Mouse (Mus musculus) kidney, postnatal 36 days (tissue): ENCODE data around the gene Gm3264.
"Not testable (repeated sequence)": the region's sequence is repeated elsewhere in the genome, so short reads cannot be mapped to it uniquely, and the experiment has no call there.

Source experiments
- DNase-seq, 2 experiments: peaks; one replicate each; pipeline ENCODE4 v3.0.0; 2021 to 2022; ENCODE audit warnings: mixed read lengths in 2 of 2

Gm3264 gene

GRCm38 (mm10) chr14:4855299-4855980, at the start of gene Gm3264:
Gene Gm3264, plus strand, starts transcription at chr14:4855576.
- DNase-seq: peak in 1 of 2 experiments; percentile 2

GRCm38 (mm10) chr14:4806421-4806820, 49.0 kb upstream of the Gm3264 start:
- DNase-seq: not testable (repeated sequence)

- DNase-seq: not testable (repeated sequence)
Measured at GRCm38 (mm10) chr14:4821950-4822349, 33.4 kb upstream of the Gm3264 start.

- DNase-seq: not testable (repeated sequence)
Measured at GRCm38 (mm10) chr14:4837806-4838205, 17.6 kb upstream of the Gm3264 start, which contains the start of gene Gm3269. Gene Gm3269, plus strand, starts transcription at chr14:4838106.

GRCm38 (mm10) chr14:4892116-4892515, 36.7 kb downstream of the Gm3264 start, which contains the start of gene Gm3278:
Gene Gm3278, plus strand, starts transcription at chr14:4892416.
- not testable (repeated sequence) for DNase-seq
